Mouse (Mus musculus) E14TG2a.4 (cell line): Measurements from ENCODE around the gene Cep19.
A peak's percentile ranks its signal among the peaks of the same experiment; 100 is the strongest.

Experiments
- CTCF ChIP-seq: conservative IDR thresholded peaks from 2 replicates; pipeline ENCODE4 v1.5.1; 2014; ENCODE audit warnings: low read length
- NANOG ChIP-seq: IDR thresholded peaks from 2 replicates; pipeline ENCODE4 v1.6.1; 2014; ENCODE audit warnings: borderline replicate concordance, low read length, mixed read lengths

DNA sequence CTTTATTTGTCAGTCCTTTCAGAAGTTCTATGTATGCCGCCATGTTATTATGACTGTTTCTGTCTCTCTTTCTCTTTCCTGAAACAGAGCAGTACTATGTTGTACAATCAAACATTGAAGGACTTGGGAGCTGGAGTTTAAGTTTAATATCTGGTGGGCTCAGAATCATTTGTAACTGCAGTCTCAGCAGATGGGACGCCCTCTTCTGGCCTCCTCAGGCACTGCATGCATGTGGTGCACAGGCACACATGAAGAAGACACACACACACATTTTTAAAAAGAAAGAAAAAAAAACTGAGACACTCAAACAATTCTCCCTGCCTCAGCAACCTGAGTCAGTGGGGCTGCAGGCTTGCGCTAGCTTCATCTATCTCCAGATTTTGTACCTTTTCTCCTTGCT lies 20.9 kb downstream of the Cep19 start:
- TF ChIP-seq CTCF: peak; percentile 85
- no peak for TF ChIP-seq NANOG
